ENCODE assay signal across 9 mouse cellular contexts in genomic region chr11:80602041-80602458, GRCm38 (mm10).
DNase-seq lines count a peak whose midpoint lies in the region; ATAC-seq and TF ChIP-seq lines count a peak whose summit lies in the region.
"Had no signal": no experiment of that assay in that cellular context is flagged by ENCODE, and none has a peak within 500 bp of the region (broad histone marks: within the 10 kb centered on the region; RNA-seq: fewer than 3 reads in every experiment).

No protein-coding gene starts in this region.

- peak overlapping the region; percentile 52 for H3K4me2 ChIP-seq in hindbrain, embryonic 15.5 days
- peak overlapping the region; percentile 58 for H3K4me2 ChIP-seq in neural tube, embryonic 13.5 days

- peak; percentile 40; the same call in 1 of the 2 replicates for ATAC-seq in hindbrain, embryonic 15.5 days (ENCODE audit: low FRiP score, low read depth)
- no peak for ATAC-seq in neural tube, embryonic 13.5 days (ENCODE audit: low read depth)

- peak; percentile 43; the same call in 1 of the 2 replicates for TF ChIP-seq CTCF in liver, adult 2 months (IDR thresholded peaks at IDR 0.05; ENCODE audit: low read depth, low read length)

- DNase-seq in liver, adult 2 months (ENCODE audit: extremely low read depth, low read depth, low spot score), result no peak
- no peak for DNase-seq in liver
- DNase-seq in T-cell, adult 2 months (ENCODE audit: low spot score), result peak; percentile 18
- DNase-seq in embryo, embryonic 11 days, result peak; percentile 70
- DNase-seq in spleen, adult 12 weeks (ENCODE audit: low spot score), result no peak

- no peaks in the 10 kb centered on the region for H3K27me3 ChIP-seq in liver, adult 2 months (ENCODE audit: control insufficient read depth, insufficient read depth, low read length)
- H3K27me3 ChIP-seq in hindbrain, embryonic 15.5 days, result no peaks in the 10 kb centered on the region
- H3K27me3 ChIP-seq in neural tube, embryonic 13.5 days, result peaks cover 27% of the 10 kb centered on the region

- no peaks in the 10 kb centered on the region for H3K79me2 ChIP-seq in liver, adult 2 months (ENCODE audit: control insufficient read depth, insufficient read depth, low read length)

- H3K36me3 ChIP-seq in liver, adult 2 months (ENCODE audit: control insufficient read depth, insufficient read depth, low read length), result no peaks in the 10 kb centered on the region
- no peaks in the 10 kb centered on the region for H3K36me3 ChIP-seq in hindbrain, embryonic 15.5 days
- H3K36me3 ChIP-seq in neural tube, embryonic 13.5 days, result no peaks in the 10 kb centered on the region

- H3K9ac ChIP-seq in liver, adult 2 months (ENCODE audit: low read depth, low read length), result no peak overlapping the region
- no peak overlapping the region for H3K9ac ChIP-seq in hindbrain, embryonic 15.5 days
- H3K9ac ChIP-seq in neural tube, embryonic 13.5 days, result peak overlapping the region; percentile 64

- no peaks in the 10 kb centered on the region for H3K9me3 ChIP-seq in hindbrain, embryonic 15.5 days
- H3K9me3 ChIP-seq in neural tube, embryonic 13.5 days, result no peaks in the 10 kb centered on the region

- WGBS in liver, adult 2 months, result 44% methylated on average over 8 of the region's 8 CpGs
- 19% methylated on average over 8 of the region's 8 CpGs for WGBS in hindbrain, embryonic 15.5 days
- WGBS in neural tube, embryonic 13.5 days, result 27% methylated on average over 8 of the region's 8 CpGs

- no peaks in the 10 kb centered on the region for H3K4me1 ChIP-seq in liver, adult 2 months (ENCODE audit: control insufficient read depth, insufficient read depth, low read length)
- peaks cover 17% of the 10 kb centered on the region for H3K4me1 ChIP-seq in hindbrain, embryonic 15.5 days (replicated peaks)
- peaks cover 26% of the 10 kb centered on the region for H3K4me1 ChIP-seq in neural tube, embryonic 13.5 days (replicated peaks)

- no peak overlapping the region for H3K4me3 ChIP-seq in liver, adult 2 months (ENCODE audit: insufficient read depth, low read depth, low read length)
- H3K4me3 ChIP-seq in hindbrain, embryonic 15.5 days, result no peak overlapping the region
- H3K4me3 ChIP-seq in neural tube, embryonic 13.5 days, result no peak overlapping the region
- H3K4me3 ChIP-seq: erythroblast, embryonic 14.5 days had no signal

- H3K27ac ChIP-seq in liver, adult 2 months (replicated peaks; ENCODE audit: insufficient read depth, low read depth, low read length), result no peak overlapping the region
- H3K27ac ChIP-seq in hindbrain, embryonic 15.5 days (replicated peaks), result peak overlapping the region; percentile 77
- peak overlapping the region; percentile 90 for H3K27ac ChIP-seq in neural tube, embryonic 13.5 days (replicated peaks)
- H3K27ac ChIP-seq: macrophage had no signal

- TF ChIP-seq POLR2A in liver, adult 2 months (IDR thresholded peaks at IDR 0.05; ENCODE audit: extremely low read depth, insufficient read depth, low read length), result no peak

Comparison
In these comparisons a context has a peak if more than half of its experiments do, and no peak if none do; other contexts are left out.
1. DNase-seq: peak in T-cell, adult 2 months (single experiment) and embryo, embryonic 11 days (single experiment); none in liver, adult 2 months (single experiment), liver (single experiment) and spleen, adult 12 weeks (single experiment).